In the genomic region with DNA sequence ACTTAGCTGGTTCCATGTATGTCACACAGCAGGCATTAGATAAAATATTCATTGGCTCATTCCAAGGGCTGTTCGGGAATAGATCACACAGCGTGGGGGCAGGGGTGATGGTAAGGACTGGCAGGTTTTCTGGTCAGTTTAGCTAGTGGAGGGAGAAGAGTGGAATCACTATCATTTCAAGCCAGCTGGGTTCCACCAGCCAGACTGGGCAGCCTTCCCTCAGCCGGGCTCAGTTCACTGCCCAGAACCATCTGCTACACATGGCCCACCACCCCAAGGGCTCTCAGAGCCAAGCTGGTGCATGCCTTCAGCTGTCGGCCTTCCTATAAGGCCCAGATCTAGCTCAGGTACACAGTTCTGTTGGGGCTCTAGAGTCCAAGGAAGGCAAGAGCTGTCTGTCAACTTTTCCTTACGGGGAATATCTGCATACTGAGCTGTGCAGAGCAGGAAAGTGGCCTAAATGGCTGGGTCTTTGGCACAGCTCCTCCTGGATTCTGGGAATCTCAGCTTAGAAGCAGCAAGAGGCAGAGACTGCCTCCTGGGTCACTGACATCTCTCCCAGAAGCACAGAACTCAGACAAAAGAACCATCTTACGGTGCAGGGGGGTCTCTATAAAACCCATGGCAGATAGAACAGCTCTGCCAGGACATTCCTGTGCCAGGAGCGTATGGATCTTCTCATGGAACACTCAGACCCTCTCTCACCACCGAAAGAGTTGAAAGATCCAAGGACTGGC, we compare ENCODE assay signal across 8 mouse cellular contexts. TPM values are rescaled to one million over a fixed set of nuclear protein-coding genes. Genes with fewer than 3 reads are reported as not detected.
DNase-seq lines count a peak whose midpoint lies in the region; ATAC-seq and TF ChIP-seq lines count a peak whose summit lies in the region.

No protein-coding gene starts in this region.

- 19% methylated on average over 8 of the region's 8 CpGs for WGBS in forebrain, postnatal 0 days
- 46% methylated on average over 8 of the region's 8 CpGs for WGBS in midbrain, embryonic 13.5 days
- WGBS in lung, adult 2 months = 68% methylated on average over 8 of the region's 8 CpGs

- no peak for TF ChIP-seq CTCF in forebrain, postnatal 0 days (IDR thresholded peaks at IDR 0.05; ENCODE audit: low read depth)
- no peak for TF ChIP-seq CTCF in lung, adult 2 months (IDR thresholded peaks at IDR 0.05; ENCODE audit: insufficient read depth, low read length)

- H3K4me3 ChIP-seq in forebrain, postnatal 0 days (ENCODE audit: low read depth, low read length) = peak overlapping the region; percentile 99
- H3K4me3 ChIP-seq in midbrain, embryonic 13.5 days (replicated peaks) = peak overlapping the region; percentile 90
- no peak overlapping the region for H3K4me3 ChIP-seq in lung, adult 2 months (replicated peaks; ENCODE audit: extremely low read depth, low read depth, low read length)

- H3K36me3 ChIP-seq in forebrain, postnatal 0 days (ENCODE audit: insufficient read depth) = peaks cover 14% of the 10 kb centered on the region
- peaks cover 29% of the 10 kb centered on the region for H3K36me3 ChIP-seq in midbrain, embryonic 13.5 days

- peak; percentile 14 for ATAC-seq in forebrain, postnatal 0 days
- peak; percentile 19 for ATAC-seq in midbrain, embryonic 13.5 days

- H3K9ac ChIP-seq in forebrain, postnatal 0 days = peak overlapping the region; percentile 98
- H3K9ac ChIP-seq in midbrain, embryonic 13.5 days (replicated peaks) = peak overlapping the region; percentile 97

- no peak for TF ChIP-seq POLR2A in lung, adult 2 months (IDR thresholded peaks at IDR 0.05; ENCODE audit: borderline replicate concordance, extremely low read depth, low read depth, low read length)

- peak; percentile 51 to 63 for DNase-seq in layer of hippocampus, postnatal 10 days (ENCODE audit: low spot score in 2 of 2)
- no peak for DNase-seq in layer of hippocampus, postnatal 25 days (ENCODE audit: extremely low spot score in 1 of 2, low spot score in 1 of 2)
- peak; percentile 92 for DNase-seq in cerebellum, adult 9-10 months
- peak; percentile 59 for DNase-seq in forebrain, postnatal 0 days
- no peak for DNase-seq in thymus, postnatal 25 days
- no peak for DNase-seq in lung, adult 2 months
- DNase-seq in layer of hippocampus, adult 8-10 months (ENCODE audit: low spot score in 2 of 2) = no peak

- H3K27me3 ChIP-seq in forebrain, postnatal 0 days (ENCODE audit: insufficient read depth, low read length) = no peaks in the 10 kb centered on the region
- H3K27me3 ChIP-seq in midbrain, embryonic 13.5 days = peaks cover 4% of the 10 kb centered on the region; the same call in 1 of the 2 replicates

- peaks cover 14% of the 10 kb centered on the region for H3K4me1 ChIP-seq in forebrain, postnatal 0 days (ENCODE audit: insufficient read depth)
- H3K4me1 ChIP-seq in midbrain, embryonic 13.5 days (replicated peaks) = peaks cover 39% of the 10 kb centered on the region
- peaks cover 3% of the 10 kb centered on the region; the same call in 1 of the 2 replicates for H3K4me1 ChIP-seq in lung, adult 2 months (ENCODE audit: control insufficient read depth, insufficient read depth, low read length)

- peak overlapping the region; percentile 96 for H3K27ac ChIP-seq in forebrain, postnatal 0 days (ENCODE audit: low read depth, low read length)
- H3K27ac ChIP-seq in midbrain, embryonic 13.5 days = peak overlapping the region; percentile 92

- H3K9me3 ChIP-seq in forebrain, postnatal 0 days (ENCODE audit: low read length) = no peaks in the 10 kb centered on the region
- no peaks in the 10 kb centered on the region for H3K9me3 ChIP-seq in midbrain, embryonic 13.5 days

- H3K4me2 ChIP-seq in forebrain, postnatal 0 days (ENCODE audit: low read depth) = peak overlapping the region; percentile 89
- peak overlapping the region; percentile 91 for H3K4me2 ChIP-seq in midbrain, embryonic 13.5 days (replicated peaks)

RNA-seq across cellular contexts. Expression of a gene that starts 1.5 kb away (rescaled TPM):
- total RNA-seq in layer of hippocampus, postnatal 10 days (2021) = 100 to 1,000 TPM; 242 to 248 TPM
- total RNA-seq in layer of hippocampus, postnatal 25 days (2021) = 100 to 1,000 TPM; 194 to 241 TPM
- total RNA-seq in forebrain, postnatal 0 days (2014; rRNA removed) = 278 and 345 TPM in 2 replicates
- 42.9 and 58.2 TPM in 2 replicates for polyA plus RNA-seq in forebrain, postnatal 0 days (2015; fragmentation: Nextera tagmentation; extraction: Ambion mirVana)
- 74.9 and 75.4 TPM in 2 replicates for polyA plus RNA-seq in midbrain, embryonic 13.5 days (2015; fragmentation: Nextera tagmentation; extraction: Ambion mirVana)
- 216 and 249 TPM in 2 replicates for polyA plus RNA-seq in lung, adult 2 months (2012; rRNA removed)
- 100 to 1,000 TPM; 235 to 265 (median 249) TPM for total RNA-seq in layer of hippocampus, adult 8-10 months (2022)

RNA-seq across cellular contexts. Expression of a gene that starts 32.3 kb away (rescaled TPM):
- total RNA-seq in layer of hippocampus, postnatal 10 days (2021) = 100 to 1,000 TPM; 174 to 175 TPM
- 100 to 1,000 TPM; 172 to 199 TPM for total RNA-seq in layer of hippocampus, postnatal 25 days (2021)
- 161 and 279 TPM in 2 replicates for total RNA-seq in forebrain, postnatal 0 days (2014; rRNA removed)
- 536 and 634 TPM in 2 replicates for polyA plus RNA-seq in forebrain, postnatal 0 days (2015; fragmentation: Nextera tagmentation; extraction: Ambion mirVana)
- polyA plus RNA-seq in midbrain, embryonic 13.5 days (2015; fragmentation: Nextera tagmentation; extraction: Ambion mirVana) = 394 TPM in 2 replicates
- 24.3 and 54.2 TPM in 2 replicates for polyA plus RNA-seq in lung, adult 2 months (2012; rRNA removed)
- 100 to 1,000 TPM; 145 to 182 (median 170) TPM for total RNA-seq in layer of hippocampus, adult 8-10 months (2022)

Comparison
In these comparisons a context has a peak if more than half of its experiments do, and no peak if none do; other contexts are left out.
1. DNase-seq: peak in layer of hippocampus, postnatal 10 days (2 of 2), cerebellum, adult 9-10 months (single experiment) and forebrain, postnatal 0 days (single experiment); none in layer of hippocampus, postnatal 25 days (0 of 2), thymus, postnatal 25 days (single experiment), lung, adult 2 months (single experiment) and layer of hippocampus, adult 8-10 months (0 of 2).